Mouse (Mus musculus) lung, embryonic 15.5 days (tissue): ENCODE measurements around the gene Fam43b. TPM values are rescaled to one million over a fixed set of nuclear protein-coding genes. Genes with fewer than 3 reads are reported as not detected.

ENCODE experiments used
- ATAC-seq: fragments of 200-750 bp; cut with Nextera tagmentation; 2 replicates; pipeline ENCODE4 v1.8.0; 2017; ENCODE audit warnings: moderate number of reproducible peaks, borderline replicate concordance; ENCODE audit not compliant: low FRiP score, low TSS enrichment; ENCODE audit errors: extremely low read depth
- H3K27ac ChIP-seq: fragments of 300-500 bp; sonication (generic); 2 replicates; pipeline ENCODE4 v1.5.1; 2015; ENCODE audit warnings: moderate library complexity, mild to moderate bottlenecking, inconsistent platforms
- H3K27me3 ChIP-seq: fragments of 300-500 bp; sonication (generic); 2 replicates; pipeline ENCODE4 v1.6.1; 2015; ENCODE audit warnings: inconsistent platforms
- H3K36me3 ChIP-seq: fragments of 300-500 bp; sonication (generic); 2 replicates; pipeline ENCODE4 v1.6.1; 2015; ENCODE audit warnings: inconsistent platforms
- H3K4me1 ChIP-seq: fragments of 300-500 bp; sonication (generic); 2 replicates; pipeline ENCODE4 v1.6.1; 2015; ENCODE audit warnings: inconsistent platforms
- H3K4me2 ChIP-seq: fragments of 300-500 bp; sonication (generic); 2 replicates; pipeline ENCODE4 v1.6.1; 2015; ENCODE audit warnings: inconsistent platforms, mild to moderate bottlenecking, moderate library complexity
- H3K4me3 ChIP-seq: fragments of 300-500 bp; sonication (generic); 2 replicates; pipeline ENCODE4 v1.5.1; 2015; ENCODE audit warnings: mild to moderate bottlenecking, inconsistent platforms
- H3K9ac ChIP-seq: fragments of 300-500 bp; sonication (generic); 2 replicates; pipeline ENCODE4 v1.6.1; 2015; ENCODE audit warnings: inconsistent platforms
- H3K9me3 ChIP-seq: fragments of 300-500 bp; sonication (generic); 2 replicates; pipeline ENCODE4 v1.6.1; 2016; ENCODE audit warnings: inconsistent platforms
- WGBS: fragments of 180-500 bp; shearing (Covaris S2); methylation state at CpG from one replicate; pipeline ENCODE4 v1.1.7; 2015; 5-methylcytosine and 5-hydroxymethylcytosine counted together
- polyA plus RNA-seq: library from polyadenylated mRNA; unstranded; fragments of >200 nt; fragmentation: Nextera tagmentation; extraction: Ambion mirVana; gene quantifications from 2 replicates; pipeline ENCODE4 v1.2.1, GENCODE M21; 2015

Fam43b gene
- polyA plus RNA-seq, 1 experiment from 2014 or later: not detected

DNA sequence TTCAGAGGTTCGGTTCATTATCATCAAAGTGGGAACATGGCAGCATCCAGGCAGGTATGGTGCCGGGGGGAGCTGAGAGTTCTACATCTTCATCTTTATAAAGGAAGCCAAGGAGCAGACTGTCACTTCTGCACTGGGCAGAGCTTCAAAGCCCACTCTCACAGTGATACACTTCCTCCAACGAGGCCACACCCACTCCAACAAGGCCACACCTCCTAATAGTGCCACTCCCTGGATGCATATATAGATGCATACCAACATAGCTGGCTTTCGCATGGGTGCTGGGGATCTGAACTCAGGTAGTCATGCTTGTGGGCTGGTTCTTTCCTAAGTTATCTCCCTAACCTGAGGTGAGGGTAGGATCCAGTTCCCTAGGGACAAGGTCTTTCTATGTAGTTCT is 21.6 kb upstream of the Fam43b start:
- 74% methylated on average over 4 of the region's 4 CpGs for WGBS
- 0 out of 2 replicates have a peak, but pooled peaks cover 5% of the 10 kb centered on the region for H3K4me1 ChIP-seq
- H3K9ac ChIP-seq: no peak overlapping the region
- H3K4me3 ChIP-seq: no peak overlapping the region
- H3K4me2 ChIP-seq: no peak overlapping the region
- no peaks in the 10 kb centered on the region; the same call in 1 of the 2 replicates for H3K27me3 ChIP-seq
- ATAC-seq: no peak
- H3K9me3 ChIP-seq: no peaks in the 10 kb centered on the region
- no peaks in the 10 kb centered on the region for H3K36me3 ChIP-seq
- H3K27ac ChIP-seq: no peak overlapping the region

DNA sequence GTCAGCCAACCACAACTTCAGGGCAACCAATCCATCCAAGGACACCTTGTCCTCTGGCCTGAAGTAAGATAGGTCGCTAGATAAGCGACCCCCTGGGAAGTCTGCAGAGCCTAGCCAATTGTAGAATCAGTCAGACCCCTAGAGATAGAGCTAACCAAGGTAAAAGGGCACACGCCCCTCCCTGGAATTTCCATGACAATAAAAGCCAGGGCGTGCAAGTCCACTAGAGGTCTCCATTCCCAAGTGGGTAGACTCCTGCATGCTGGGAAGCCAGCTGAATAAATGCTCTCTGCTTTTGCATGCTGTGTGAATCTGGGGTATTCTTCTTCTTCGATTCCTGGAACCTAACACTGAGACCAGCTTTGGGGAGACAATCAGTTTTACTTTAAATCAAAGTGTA is 20.1 kb upstream of the Fam43b start:
- H3K4me3 ChIP-seq: no peak overlapping the region
- H3K27me3 ChIP-seq: no peaks in the 10 kb centered on the region; the same call in 1 of the 2 replicates
- H3K9ac ChIP-seq: no peak overlapping the region
- no peak for ATAC-seq
- no peaks in the 10 kb centered on the region for H3K36me3 ChIP-seq
- no peaks in the 10 kb centered on the region for H3K9me3 ChIP-seq
- H3K27ac ChIP-seq: no peak overlapping the region
- WGBS: 59% methylated on average over 5 of the region's 5 CpGs
- no peak overlapping the region for H3K4me2 ChIP-seq
- 0 out of 2 replicates have a peak, but pooled peaks cover 5% of the 10 kb centered on the region for H3K4me1 ChIP-seq

DNA sequence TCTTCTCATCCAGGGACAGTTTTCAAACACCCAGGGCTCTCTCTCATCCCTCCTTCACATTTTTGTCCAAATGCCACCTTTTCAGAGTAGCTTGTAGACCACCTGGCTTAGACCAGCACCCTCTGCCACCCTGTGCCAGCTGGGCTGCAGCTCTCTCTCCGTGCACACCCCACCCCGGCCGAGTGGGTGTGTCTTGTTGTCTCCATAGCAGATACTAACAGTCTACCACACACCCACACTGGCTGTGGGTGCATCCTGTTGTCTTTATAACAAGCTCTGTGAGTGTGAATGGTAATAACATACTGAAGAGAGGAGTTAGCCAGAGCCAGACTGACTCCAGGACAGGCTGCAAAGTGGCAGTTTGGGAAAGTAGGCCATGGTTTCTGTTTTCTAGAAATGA is 19.7 kb upstream of the Fam43b start:
- no peaks in the 10 kb centered on the region for H3K36me3 ChIP-seq
- no peak for ATAC-seq
- H3K27me3 ChIP-seq: no peaks in the 10 kb centered on the region; the same call in 1 of the 2 replicates
- no peak overlapping the region for H3K4me3 ChIP-seq
- 0 out of 2 replicates have a peak, but pooled peaks cover 5% of the 10 kb centered on the region for H3K4me1 ChIP-seq
- no peak overlapping the region for H3K27ac ChIP-seq
- no peak overlapping the region for H3K9ac ChIP-seq
- H3K9me3 ChIP-seq: no peaks in the 10 kb centered on the region
- 66% methylated on average over 3 of the region's 3 CpGs for WGBS
- H3K4me2 ChIP-seq: no peak overlapping the region

DNA sequence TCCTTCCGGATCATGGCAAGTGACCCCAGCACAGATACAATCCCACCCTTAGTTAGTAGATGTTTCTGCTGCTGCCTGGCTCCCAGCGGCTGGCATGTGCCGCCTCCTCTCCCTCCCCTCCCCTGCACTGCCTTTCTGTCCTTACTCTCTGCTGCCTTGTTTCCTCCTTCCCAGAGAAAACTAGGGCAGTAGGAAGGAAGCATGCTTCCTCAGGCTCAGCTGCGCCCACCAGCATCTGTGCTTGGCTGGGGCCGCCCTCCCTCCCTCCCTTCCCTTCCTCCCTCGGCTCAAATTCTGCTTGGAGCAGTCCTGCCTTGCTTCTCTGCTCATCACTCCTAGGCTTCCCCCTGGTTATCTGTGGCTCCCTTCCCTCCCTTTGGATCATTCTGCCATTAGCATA is 18.4 kb upstream of the Fam43b start:
- WGBS: 12% methylated on average over 6 of the region's 6 CpGs
- H3K9ac ChIP-seq: no peak overlapping the region
- no peaks in the 10 kb centered on the region for H3K9me3 ChIP-seq
- H3K4me1 ChIP-seq: 0 out of 2 replicates have a peak, but pooled peaks cover 5% of the 10 kb centered on the region
- H3K4me3 ChIP-seq: no peak overlapping the region
- peak; percentile 49; the same call in 1 of the 2 replicates for ATAC-seq
- H3K27ac ChIP-seq: peak overlapping the region; percentile 44; the same call in 1 of the 2 replicates
- H3K36me3 ChIP-seq: no peaks in the 10 kb centered on the region
- H3K27me3 ChIP-seq: no peaks in the 10 kb centered on the region; the same call in 1 of the 2 replicates
- no peak overlapping the region for H3K4me2 ChIP-seq

DNA sequence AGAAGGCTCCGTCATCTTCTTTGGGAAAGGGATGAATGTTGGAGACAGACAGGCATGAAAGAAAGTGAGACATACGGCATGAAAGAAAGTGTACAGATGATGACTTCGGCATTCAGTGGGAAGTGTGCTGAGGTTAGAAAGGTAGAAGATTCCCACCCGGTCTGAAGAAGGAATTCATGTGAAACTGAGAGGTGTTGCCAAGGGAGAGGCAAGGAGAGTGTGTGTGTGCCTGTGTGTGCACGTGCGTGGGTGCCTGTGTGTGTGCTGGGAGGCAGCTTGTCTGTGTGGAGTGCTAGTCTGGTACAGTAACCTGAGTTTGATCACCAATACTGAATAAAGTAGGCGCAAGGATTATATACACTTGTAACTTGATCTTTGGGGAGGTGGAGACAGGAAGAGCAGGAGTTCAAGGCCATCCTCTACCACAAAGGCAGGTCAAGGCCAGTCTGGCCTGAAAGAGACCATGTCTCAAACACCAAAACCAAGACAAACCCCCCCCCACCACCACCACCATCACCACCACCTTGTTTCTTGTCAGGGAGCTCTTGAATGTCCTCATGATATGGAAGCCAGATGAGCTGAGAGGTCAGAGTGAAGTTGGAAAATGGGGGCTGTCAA is 15.3 kb upstream of the Fam43b start:
- no peak for ATAC-seq
- Histone ChIP-seq H3K27ac (no peak overlapping the region), H3K4me2 (no peak overlapping the region), H3K9ac (no peak overlapping the region), H3K4me3 (no peak overlapping the region), H3K4me1 (0 out of 2 replicates have a peak, but pooled peaks cover 5% of the 10 kb centered on the region), H3K36me3 (no peaks in the 10 kb centered on the region), H3K9me3 (no peaks in the 10 kb centered on the region), H3K27me3 (no peaks in the 10 kb centered on the region; the same call in 1 of the 2 replicates)
- WGBS: 31% methylated on average over 7 of the region's 7 CpGs

DNA sequence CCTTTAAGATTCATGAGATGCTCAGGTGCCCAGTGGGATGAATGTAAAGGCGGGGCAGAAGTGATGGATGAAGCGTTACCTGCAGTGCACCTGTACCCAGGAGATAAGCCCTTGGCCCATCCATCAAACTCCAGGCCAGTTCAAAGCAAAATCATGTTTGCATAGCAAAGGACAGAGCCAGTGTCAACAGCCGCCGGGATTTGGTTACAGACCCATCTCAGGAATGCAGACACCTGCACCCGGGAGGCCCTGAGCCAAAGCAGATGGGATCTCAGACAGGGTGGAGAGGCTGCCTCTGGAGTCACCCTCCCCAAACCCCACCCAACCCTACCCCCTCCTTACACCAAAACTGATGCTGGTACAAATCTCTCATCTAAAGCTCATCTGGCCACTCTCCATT is 14.7 kb upstream of the Fam43b start:
- 2% methylated on average over 5 of the region's 5 CpGs for WGBS
- Histone ChIP-seq H3K27ac (no peak overlapping the region), H3K27me3 (no peaks in the 10 kb centered on the region; the same call in 1 of the 2 replicates), H3K9me3 (no peaks in the 10 kb centered on the region), H3K36me3 (no peaks in the 10 kb centered on the region), H3K9ac (no peak overlapping the region), H3K4me2 (no peak overlapping the region), H3K4me3 (no peak overlapping the region), H3K4me1 (0 out of 2 replicates have a peak, but pooled peaks cover 5% of the 10 kb centered on the region)
- no peak for ATAC-seq

DNA sequence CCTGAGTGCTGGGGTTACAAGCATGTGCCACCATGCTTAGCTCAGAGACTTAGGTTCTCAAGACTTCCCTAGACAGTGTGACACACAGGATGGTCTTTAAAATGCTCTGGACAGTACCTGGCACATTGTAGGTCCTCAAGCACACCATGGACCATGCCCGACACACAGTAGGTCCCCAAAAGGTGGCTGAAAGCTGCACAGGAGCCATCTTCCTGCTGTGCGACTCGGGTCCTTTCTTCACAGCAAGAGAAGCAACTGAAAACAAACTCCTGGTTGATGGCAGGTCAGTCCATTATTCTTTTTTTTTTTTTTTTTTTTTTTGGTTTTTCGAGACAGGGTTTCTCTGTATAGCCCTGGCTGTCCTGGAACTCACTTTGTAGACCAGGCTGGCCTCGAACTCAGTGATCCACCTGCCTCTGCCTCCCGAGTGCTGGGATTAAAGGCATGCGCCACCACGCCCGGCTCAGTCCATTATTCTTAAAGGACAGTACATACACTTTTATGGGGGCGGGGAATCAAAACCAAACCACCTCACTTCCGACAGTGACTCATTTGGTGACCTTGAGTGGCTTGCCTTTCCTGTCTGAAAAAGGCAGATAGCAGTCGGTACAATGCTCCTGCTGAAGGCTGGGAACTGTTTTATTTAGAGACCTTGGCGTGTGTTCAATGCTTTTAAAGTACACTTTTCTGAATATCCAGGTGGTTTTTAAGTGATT is 11.3 kb upstream of the Fam43b start:
- 52% methylated on average over 12 of the region's 13 CpGs for WGBS
- no peak overlapping the region for H3K4me3 ChIP-seq
- H3K4me2 ChIP-seq: no peak overlapping the region
- H3K36me3 ChIP-seq: no peaks in the 10 kb centered on the region
- H3K9me3 ChIP-seq: no peaks in the 10 kb centered on the region
- H3K4me1 ChIP-seq: no peaks in the 10 kb centered on the region
- H3K27me3 ChIP-seq: no peaks in the 10 kb centered on the region; the same call in 1 of the 2 replicates
- no peak for ATAC-seq
- 0 out of 2 replicates have a peak overlapping the region, but pooled peaks have one; percentile 41 for H3K27ac ChIP-seq
- no peak overlapping the region for H3K9ac ChIP-seq

DNA sequence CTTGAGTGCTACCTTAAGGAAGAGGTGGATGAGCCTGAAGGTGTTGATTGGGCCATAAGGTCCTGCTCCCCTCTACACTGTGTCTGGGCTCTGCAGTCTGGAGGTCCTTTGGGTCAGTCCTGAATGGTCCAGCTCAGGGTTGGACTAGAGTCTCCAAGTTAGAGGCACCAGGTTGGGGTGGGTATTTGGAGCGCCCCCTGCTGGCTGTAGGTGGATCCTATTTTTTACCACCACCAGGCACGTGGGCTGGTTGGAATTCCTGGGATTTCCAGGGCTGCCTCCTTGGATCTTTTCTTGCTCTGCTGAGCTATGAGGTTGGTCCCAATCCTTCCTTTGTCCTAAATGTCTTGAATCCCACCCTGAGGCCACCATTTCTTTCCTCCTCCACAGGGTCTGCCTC is 8.5 kb upstream of the Fam43b start:
- Histone ChIP-seq H3K27me3 (peaks cover 7% of the 10 kb centered on the region; the same call in 1 of the 2 replicates), H3K27ac (no peak overlapping the region), H3K4me2 (no peak overlapping the region), H3K36me3 (no peaks in the 10 kb centered on the region), H3K9me3 (no peaks in the 10 kb centered on the region), H3K9ac (no peak overlapping the region), H3K4me3 (no peak overlapping the region), H3K4me1 (no peaks in the 10 kb centered on the region)
- WGBS: 9% methylated on average over 2 of the region's 2 CpGs
- no peak for ATAC-seq

DNA sequence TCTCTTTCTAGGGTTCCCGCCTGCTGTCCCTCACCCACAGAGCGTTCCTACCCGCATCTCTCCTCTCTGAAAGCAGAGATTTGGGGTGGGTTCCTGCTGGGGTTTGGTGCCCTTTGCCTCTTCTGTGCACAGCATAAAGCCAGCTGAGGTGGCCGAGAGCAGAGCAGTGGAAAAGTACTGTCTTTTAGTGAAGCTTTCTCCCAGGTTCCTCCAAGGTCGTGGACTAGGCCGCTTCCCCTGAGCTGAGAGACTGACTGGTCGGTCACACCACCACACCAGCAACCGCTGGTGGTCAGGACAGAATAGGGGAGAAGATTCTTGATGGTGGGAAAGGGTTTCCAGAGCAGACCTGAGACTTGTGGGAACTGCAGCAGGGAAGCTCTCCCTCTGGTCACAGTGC is 383 bp upstream of the Fam43b start:
- Histone ChIP-seq H3K4me2 (peak overlapping the region; percentile 64), H3K36me3 (no peaks in the 10 kb centered on the region), H3K4me1 (peaks cover 18% of the 10 kb centered on the region), H3K27ac (no peak overlapping the region), H3K9me3 (no peaks in the 10 kb centered on the region), H3K4me3 (peak overlapping the region; percentile 35), H3K9ac (no peak overlapping the region), H3K27me3 (peaks cover 83% of the 10 kb centered on the region)
- no peak for ATAC-seq
- 9% methylated on average over 8 of the region's 8 CpGs for WGBS

DNA sequence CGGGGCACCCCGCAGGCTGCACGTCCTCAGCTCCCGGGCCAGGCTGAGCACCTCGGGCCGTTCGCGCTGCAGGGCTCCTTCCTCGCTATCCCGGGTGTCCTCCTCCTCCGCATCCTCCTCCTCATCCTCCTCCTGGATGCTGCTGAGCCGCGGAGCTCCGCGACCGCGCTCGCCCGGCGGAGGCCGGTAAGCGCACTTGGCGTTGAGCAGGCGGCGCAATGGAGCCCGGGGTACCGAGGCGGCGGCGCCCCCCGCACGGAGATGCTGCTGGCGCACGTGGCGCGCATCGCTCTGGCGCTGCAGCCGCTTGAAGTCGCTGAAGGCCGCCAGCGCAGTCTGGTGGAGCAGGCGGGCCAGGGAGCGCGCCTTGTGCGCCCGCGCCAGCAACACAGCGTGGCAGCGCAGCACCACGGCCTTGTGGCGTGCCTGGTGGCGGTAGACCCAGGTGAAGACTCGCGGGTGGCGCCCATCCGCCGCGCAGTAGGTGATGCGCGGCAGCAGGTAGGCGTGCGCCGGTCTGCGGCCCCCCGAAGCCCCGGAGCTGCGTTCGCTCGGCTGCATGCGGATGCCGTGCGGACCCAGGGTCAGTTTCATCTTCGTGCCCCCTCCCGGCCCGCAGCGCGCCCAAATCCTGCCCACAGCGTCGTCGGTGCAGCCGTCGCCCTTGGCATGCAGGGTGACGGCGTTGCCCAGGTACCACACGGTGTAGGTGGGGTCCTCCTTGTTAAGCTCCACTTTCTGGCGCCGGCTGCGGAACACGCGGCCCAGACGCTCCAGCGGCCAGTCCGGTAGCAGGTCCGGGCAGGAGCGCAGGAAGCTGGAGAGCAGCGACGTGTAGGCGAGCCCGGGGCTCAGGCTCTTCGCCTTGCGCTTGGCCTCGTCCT is 999 bp downstream of the Fam43b start:
- no peak overlapping the region for H3K9ac ChIP-seq
- under 1% methylated on average over 103 of the region's 103 CpGs for WGBS
- H3K36me3 ChIP-seq: no peaks in the 10 kb centered on the region
- H3K4me1 ChIP-seq: peaks cover 18% of the 10 kb centered on the region
- peaks cover 79% of the 10 kb centered on the region for H3K27me3 ChIP-seq
- peak overlapping the region; percentile 64 for H3K4me2 ChIP-seq
- no peaks in the 10 kb centered on the region for H3K9me3 ChIP-seq
- ATAC-seq: no peak
- no peak overlapping the region for H3K27ac ChIP-seq
- H3K4me3 ChIP-seq: peak overlapping the region; percentile 35

DNA sequence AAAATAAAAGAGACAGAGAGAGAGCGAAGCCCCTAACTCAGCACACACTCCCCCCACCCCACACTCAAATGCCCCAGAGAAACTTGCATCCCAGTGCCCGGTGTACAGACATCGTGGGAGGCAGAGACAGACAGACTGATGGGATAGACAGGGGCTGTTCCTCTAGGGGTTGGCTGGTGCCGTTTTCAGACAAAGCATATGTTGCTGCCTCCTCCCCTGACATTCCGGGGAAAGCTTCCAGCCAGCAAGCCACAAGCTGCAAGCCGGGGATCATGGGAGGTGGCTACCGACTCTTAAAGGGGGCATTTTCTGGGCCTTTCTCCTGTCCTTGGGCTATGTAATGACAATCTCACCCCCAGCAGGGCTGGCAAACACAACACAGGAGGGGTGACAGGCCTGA is 2.6 kb downstream of the Fam43b start:
- Histone ChIP-seq H3K4me1 (peaks cover 18% of the 10 kb centered on the region), H3K4me3 (no peak overlapping the region), H3K27ac (no peak overlapping the region), H3K9me3 (no peaks in the 10 kb centered on the region), H3K4me2 (no peak overlapping the region), H3K27me3 (peaks cover 70% of the 10 kb centered on the region), H3K9ac (no peak overlapping the region), H3K36me3 (no peaks in the 10 kb centered on the region)
- no peak for ATAC-seq
- 49% methylated on average over 7 of the region's 7 CpGs for WGBS
